Mouse (Mus musculus) urinary bladder, postnatal 10 days (tissue): ENCODE data around the gene Lrit2.

ENCODE experiments used
- DNase-seq: peaks from one replicate; pipeline ENCODE4 v3.0.0; 2022; ENCODE audit warnings: low spot score

Lrit2 gene

GRCm38 (mm10) chr14:37112931-37113330 lies 45.2 kb downstream of the Lrit2 start:
- DNase-seq = no peak

- no peak for DNase-seq
Measured at GRCm38 (mm10) chr14:37113922-37114321, 46.2 kb downstream of the Lrit2 start, which contains the start of gene 2610528A11Rik. 2610528A11Rik (minus strand) TSS chr14:37114022.

GRCm38 (mm10) chr14:37119233-37119632 lies 51.5 kb downstream of the Lrit2 start:
- no peak for DNase-seq
